Mouse (Mus musculus): ENCODE measurements around the gene Lhfpl4. TPM values are rescaled to one million over a fixed set of nuclear protein-coding genes. Genes with fewer than 3 reads are reported as not detected.

Gene Lhfpl4
- polyA plus RNA-seq, 1 experiment from 2014 or later: 47.1 TPM

- no peaks in the 10 kb centered on the region for H3K27me3 ChIP-seq
- H3K4me2 ChIP-seq: no peak overlapping the region
- peaks cover 7% of the 10 kb centered on the region; the same call in 1 of the 2 replicates for H3K4me1 ChIP-seq (replicated peaks)
- no peaks in the 10 kb centered on the region for H3K9me3 ChIP-seq
- H3K36me3 ChIP-seq: peaks cover 18% of the 10 kb centered on the region
- H3K9ac ChIP-seq: no peak overlapping the region
- peak; percentile 49 for ATAC-seq (ENCODE audit: low read depth)
- no peak overlapping the region for H3K27ac ChIP-seq (replicated peaks)
- no peak overlapping the region for H3K4me3 ChIP-seq
- WGBS: 72% methylated on average over 17 of the region's 17 CpGs
Observed at GRCm38 (mm10) chr6:113166661-113167251, 28.4 kb downstream of the Lhfpl4 start.

- Histone ChIP-seq H3K4me1 (replicated peaks) (peaks cover 7% of the 10 kb centered on the region; the same call in 1 of the 2 replicates), H3K27me3 (no peaks in the 10 kb centered on the region), H3K27ac (replicated peaks) (no peak overlapping the region), H3K4me2 (no peak overlapping the region), H3K4me3 (no peak overlapping the region), H3K9me3 (no peaks in the 10 kb centered on the region), H3K9ac (no peak overlapping the region), H3K36me3 (peaks cover 5% of the 10 kb centered on the region)
- no peak for ATAC-seq (ENCODE audit: low read depth)
Observed at GRCm38 (mm10) chr6:113163513-113163912, 31.7 kb downstream of the Lhfpl4 start.

- no peaks in the 10 kb centered on the region for H3K27me3 ChIP-seq
- H3K4me1 ChIP-seq (replicated peaks): peaks cover 5% of the 10 kb centered on the region; the same call in 1 of the 2 replicates
- no peaks in the 10 kb centered on the region for H3K9me3 ChIP-seq
- no peak overlapping the region for H3K4me3 ChIP-seq
- H3K36me3 ChIP-seq: peaks cover 10% of the 10 kb centered on the region
- ATAC-seq (ENCODE audit: low read depth): no peak
- no peak overlapping the region for H3K9ac ChIP-seq
- WGBS: 91% methylated on average over 1 of the region's 1 CpGs
- no peak overlapping the region for H3K27ac ChIP-seq (replicated peaks)
- H3K4me2 ChIP-seq: no peak overlapping the region
Observed at GRCm38 (mm10) chr6:113161982-113162381, 33.2 kb downstream of the Lhfpl4 start.

DNA sequence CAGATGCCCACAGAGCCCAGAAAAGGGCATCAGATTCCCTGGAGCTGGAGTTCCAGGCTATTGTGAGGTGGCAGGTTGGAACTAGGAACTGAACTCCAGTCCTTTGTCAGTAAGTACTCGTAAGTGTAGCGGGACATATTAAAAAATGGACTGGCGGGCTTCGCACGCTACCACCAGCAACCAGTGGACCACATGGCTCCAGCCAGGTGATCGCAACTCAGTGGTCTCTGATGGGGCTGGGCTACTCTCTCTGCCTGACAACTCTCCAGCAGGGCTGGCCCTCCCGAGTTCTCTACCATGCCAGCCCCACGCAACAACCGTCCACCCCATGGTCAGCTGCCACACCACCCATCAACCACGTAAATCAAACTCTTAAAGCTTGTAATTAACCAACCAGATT, 35.1 kb downstream of the Lhfpl4 start:
- no peaks in the 10 kb centered on the region for H3K27me3 ChIP-seq
- peaks cover 21% of the 10 kb centered on the region for H3K36me3 ChIP-seq
- WGBS: 97% methylated on average over 10 of the region's 10 CpGs

DNA sequence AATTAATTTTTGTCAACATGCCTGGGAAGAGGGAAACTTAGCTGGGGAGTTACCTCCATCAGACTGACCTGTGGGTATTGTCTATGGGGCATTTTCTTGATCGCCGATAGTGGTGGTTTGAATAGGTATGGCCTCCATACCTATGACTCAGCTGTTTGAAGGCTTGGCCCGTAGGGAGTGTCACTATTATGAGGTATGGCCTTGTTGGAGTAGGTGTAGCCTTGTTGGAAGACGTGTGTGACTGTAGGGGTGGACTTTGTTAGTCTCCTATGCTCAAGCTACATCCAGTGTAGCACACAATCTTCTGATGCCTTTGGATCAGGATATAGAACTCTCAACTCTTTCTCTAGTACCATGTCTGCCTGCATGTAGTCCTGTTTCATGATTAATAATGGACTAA, 39.1 kb downstream of the Lhfpl4 start:
- H3K4me2 ChIP-seq: no peak overlapping the region
- H3K27me3 ChIP-seq: no peaks in the 10 kb centered on the region
- H3K4me3 ChIP-seq: no peak overlapping the region
- H3K9ac ChIP-seq: no peak overlapping the region
- no peak overlapping the region for H3K27ac ChIP-seq (replicated peaks)
- no peaks in the 10 kb centered on the region for H3K9me3 ChIP-seq
- no peaks in the 10 kb centered on the region for H3K4me1 ChIP-seq (replicated peaks)
- WGBS: 90% methylated on average over 4 of the region's 4 CpGs
- no peak for ATAC-seq (ENCODE audit: low read depth)
- H3K36me3 ChIP-seq: peaks cover 61% of the 10 kb centered on the region

More for the DNA sequence above, 35.1 kb downstream of the Lhfpl4 start:
- no peaks in the 10 kb centered on the region for H3K4me1 ChIP-seq (replicated peaks)
- H3K4me3 ChIP-seq: no peak overlapping the region
- H3K9me3 ChIP-seq: no peaks in the 10 kb centered on the region
- no peak for ATAC-seq (ENCODE audit: low read depth)
- H3K27ac ChIP-seq (replicated peaks): no peak overlapping the region
- no peak overlapping the region for H3K9ac ChIP-seq
- no peak overlapping the region for H3K4me2 ChIP-seq

DNA sequence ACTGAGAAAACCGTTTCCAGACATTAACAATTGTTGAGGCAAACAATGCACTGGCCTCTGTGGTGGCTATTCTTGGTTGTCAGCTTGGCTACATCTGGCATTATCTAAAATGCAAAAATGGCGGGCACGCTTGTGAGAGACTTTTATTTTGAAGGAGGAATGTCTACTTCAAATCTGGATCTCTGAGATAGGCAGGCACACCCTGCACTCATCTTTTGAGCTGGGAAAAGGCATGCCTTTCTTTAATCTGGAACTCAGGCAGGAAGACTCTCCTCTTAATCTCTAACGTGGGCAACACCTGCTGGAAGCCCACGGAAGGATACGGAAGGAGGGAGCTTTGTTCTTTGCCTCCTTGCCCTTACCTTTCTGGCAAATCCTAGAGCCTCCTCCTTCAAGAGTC, 40.3 kb downstream of the Lhfpl4 start:
- Histone ChIP-seq H3K4me2 (no peak overlapping the region), H3K36me3 (peaks cover 69% of the 10 kb centered on the region), H3K9me3 (no peaks in the 10 kb centered on the region), H3K27me3 (no peaks in the 10 kb centered on the region), H3K4me3 (no peak overlapping the region), H3K9ac (no peak overlapping the region), H3K4me1 (replicated peaks) (no peaks in the 10 kb centered on the region), H3K27ac (replicated peaks) (no peak overlapping the region)
- 91% methylated on average over 6 of the region's 6 CpGs for WGBS
- ATAC-seq (ENCODE audit: low read depth): no peak

GRCm38 (mm10) chr6:113154071-113154470, 41.1 kb downstream of the Lhfpl4 start:
- 98% methylated on average over 8 of the region's 8 CpGs for WGBS
- Histone ChIP-seq H3K27ac (replicated peaks) (no peak overlapping the region), H3K4me1 (replicated peaks) (no peaks in the 10 kb centered on the region), H3K27me3 (no peaks in the 10 kb centered on the region), H3K4me2 (no peak overlapping the region), H3K9ac (no peak overlapping the region), H3K36me3 (peaks cover 76% of the 10 kb centered on the region), H3K9me3 (no peaks in the 10 kb centered on the region), H3K4me3 (no peak overlapping the region)
- ATAC-seq (ENCODE audit: low read depth): no peak

DNA sequence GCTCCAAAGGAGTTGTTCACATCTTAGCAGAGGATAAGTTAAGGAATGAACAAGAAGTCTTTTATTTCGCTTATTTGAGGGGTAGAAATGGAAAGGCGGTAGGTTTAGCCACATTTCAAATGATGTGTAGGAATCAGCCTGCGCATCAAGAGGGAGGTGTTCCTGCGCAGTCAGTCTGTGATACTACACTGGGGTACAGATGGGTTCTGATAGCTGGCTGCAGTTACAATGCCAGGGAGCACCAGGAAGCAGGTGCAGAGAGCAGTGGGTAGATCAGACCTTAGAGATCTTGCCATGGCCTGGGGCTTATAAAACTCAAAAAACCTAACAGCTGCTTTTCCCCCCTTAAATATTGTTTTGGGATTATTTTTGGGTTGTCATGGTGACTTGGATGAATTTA, 49.9 kb downstream of the Lhfpl4 start:
- H3K27me3 ChIP-seq: no peaks in the 10 kb centered on the region
- no peak overlapping the region for H3K9ac ChIP-seq
- no peaks in the 10 kb centered on the region for H3K9me3 ChIP-seq
- ATAC-seq (ENCODE audit: low read depth): no peak
- H3K36me3 ChIP-seq: peaks cover 80% of the 10 kb centered on the region
- 87% methylated on average over 4 of the region's 4 CpGs for WGBS
- H3K27ac ChIP-seq (replicated peaks): no peak overlapping the region
- H3K4me3 ChIP-seq: no peak overlapping the region
- H3K4me2 ChIP-seq: no peak overlapping the region
- no peaks in the 10 kb centered on the region for H3K4me1 ChIP-seq (replicated peaks)

DNA sequence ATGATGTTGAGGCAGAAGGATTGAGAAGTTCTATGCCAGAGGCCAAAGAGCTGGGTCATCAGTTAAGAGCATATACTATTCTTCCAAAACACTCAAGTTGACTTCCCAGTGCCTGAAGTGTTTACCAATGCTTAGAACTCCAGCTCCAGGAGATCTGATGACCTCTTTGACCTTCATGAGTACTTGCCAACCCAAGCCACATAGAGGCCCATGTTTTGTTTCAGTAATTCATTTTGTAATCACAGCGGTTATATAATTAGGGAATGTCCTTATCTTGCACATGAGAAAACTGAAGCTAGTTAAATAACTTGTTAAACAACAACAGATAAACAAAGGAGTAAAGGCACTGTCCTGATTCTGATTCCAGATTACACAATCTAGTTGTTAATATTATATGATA, 50.4 kb downstream of the Lhfpl4 start:
- no peaks in the 10 kb centered on the region for H3K27me3 ChIP-seq
- H3K36me3 ChIP-seq: peaks cover 77% of the 10 kb centered on the region
- no peak overlapping the region for H3K4me3 ChIP-seq
- H3K4me1 ChIP-seq (replicated peaks): no peaks in the 10 kb centered on the region
- no peak for ATAC-seq (ENCODE audit: low read depth)
- no peak overlapping the region for H3K27ac ChIP-seq (replicated peaks)
- no peak overlapping the region for H3K9ac ChIP-seq
- H3K4me2 ChIP-seq: no peak overlapping the region
- H3K9me3 ChIP-seq: no peaks in the 10 kb centered on the region
- 90% methylated on average over 1 of the region's 1 CpGs for WGBS

GRCm38 (mm10) chr6:113141389-113142094, 53.6 kb downstream of the Lhfpl4 start:
- H3K36me3 ChIP-seq: peaks cover 73% of the 10 kb centered on the region
- ATAC-seq (ENCODE audit: low read depth): no peak
- no peak overlapping the region for H3K27ac ChIP-seq (replicated peaks)
- WGBS: 88% methylated on average over 1 of the region's 1 CpGs
- H3K4me1 ChIP-seq (replicated peaks): no peaks in the 10 kb centered on the region
- H3K4me2 ChIP-seq: no peak overlapping the region
- no peak overlapping the region for H3K9ac ChIP-seq
- no peaks in the 10 kb centered on the region for H3K27me3 ChIP-seq
- no peak overlapping the region for H3K4me3 ChIP-seq
- no peaks in the 10 kb centered on the region for H3K9me3 ChIP-seq

DNA sequence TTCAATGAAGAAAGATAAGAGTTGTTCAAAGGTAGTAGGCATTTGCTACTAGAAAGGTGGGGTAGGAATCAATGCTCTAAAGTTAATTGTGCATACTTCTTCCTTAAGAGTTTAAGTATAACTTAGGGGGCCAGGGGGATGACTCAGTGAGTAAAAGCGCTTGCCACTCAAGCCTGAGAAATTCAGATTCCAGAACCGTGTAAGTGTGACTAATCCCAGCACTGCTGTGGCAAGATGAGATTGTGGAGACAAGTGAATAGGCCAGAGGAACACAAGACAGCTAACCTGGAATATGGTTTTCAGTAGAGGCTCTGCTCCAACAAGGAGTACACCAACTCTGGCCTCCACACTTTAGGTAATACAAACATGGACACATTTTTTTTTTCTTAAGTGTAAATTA, 61.8 kb downstream of the Lhfpl4 start:
- Histone ChIP-seq H3K9ac (no peak overlapping the region), H3K27ac (replicated peaks) (no peak overlapping the region), H3K4me3 (no peak overlapping the region), H3K4me1 (replicated peaks) (no peaks in the 10 kb centered on the region), H3K9me3 (no peaks in the 10 kb centered on the region), H3K36me3 (peaks cover 59% of the 10 kb centered on the region), H3K27me3 (no peaks in the 10 kb centered on the region), H3K4me2 (no peak overlapping the region)
- ATAC-seq (ENCODE audit: low read depth): no peak
- WGBS: 76% methylated on average over 2 of the region's 2 CpGs

DNA sequence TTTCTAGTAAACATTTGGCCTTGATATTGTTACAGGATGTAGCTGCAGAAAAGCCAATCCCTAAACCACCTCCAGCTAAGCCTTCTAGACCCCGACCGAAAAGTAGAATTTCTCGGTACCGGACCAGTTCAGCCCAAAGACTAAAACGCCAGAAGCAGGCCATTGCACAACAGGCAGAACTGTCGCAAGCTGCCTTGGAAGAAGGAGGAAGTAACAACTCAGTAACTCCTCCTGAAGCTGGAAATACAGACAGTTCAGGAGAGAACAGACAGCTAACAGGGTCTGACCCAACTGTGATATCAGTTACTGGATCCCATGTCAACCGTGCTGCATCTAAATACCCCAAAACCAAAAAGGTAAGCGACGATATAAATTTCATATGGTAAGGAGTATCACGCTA, 74.4 kb downstream of the Lhfpl4 start:
- Histone ChIP-seq H3K27ac (replicated peaks) (no peak overlapping the region), H3K4me3 (no peak overlapping the region), H3K9ac (no peak overlapping the region), H3K4me2 (no peak overlapping the region), H3K4me1 (replicated peaks) (no peaks in the 10 kb centered on the region), H3K36me3 (peaks cover 78% of the 10 kb centered on the region), H3K9me3 (no peaks in the 10 kb centered on the region), H3K27me3 (no peaks in the 10 kb centered on the region)
- WGBS: 95% methylated on average over 10 of the region's 10 CpGs
- no peak for ATAC-seq (ENCODE audit: low read depth)

Measured in neural tube, embryonic 13.5 days (tissue).